Mouse (Mus musculus): ENCODE measurements around the gene A130010J15Rik. TPM values are rescaled to one million over a fixed set of nuclear protein-coding genes. Genes with fewer than 3 reads are reported as not detected.

The A130010J15Rik gene
- total RNA-seq, 1 experiment from 2014 or later, result 2.8 TPM

- DNase-seq, result no peak
Measured at GRCm38 (mm10) chr1:193156316-193157110, 11.3 kb upstream of the A130010J15Rik start.

GRCm38 (mm10) chr1:193157111-193157492 is 10.7 kb upstream of the A130010J15Rik start:
- DNase-seq, result no peak

- DNase-seq, result no peak
Measured at GRCm38 (mm10) chr1:193159163-193159562, 8.7 kb upstream of the A130010J15Rik start.

GRCm38 (mm10) chr1:193159613-193160012 is 8.2 kb upstream of the A130010J15Rik start:
- DNase-seq, result no peak

- DNase-seq, result peak; percentile 71
Measured at GRCm38 (mm10) chr1:193160317-193161032, 7.4 kb upstream of the A130010J15Rik start.

- DNase-seq, result no peak
Measured at GRCm38 (mm10) chr1:193169228-193169627, 1.4 kb downstream of the A130010J15Rik start.

- DNase-seq, result no peak
Measured at GRCm38 (mm10) chr1:193169856-193170255, 2.0 kb downstream of the A130010J15Rik start.

- DNase-seq, result peak; percentile 97
Measured at GRCm38 (mm10) chr1:193172991-193173809, 5.4 kb downstream of the A130010J15Rik start.

GRCm38 (mm10) chr1:193173810-193174129 is 5.9 kb downstream of the A130010J15Rik start:
- no peak for DNase-seq

GRCm38 (mm10) chr1:193174143-193174733 is 6.4 kb downstream of the A130010J15Rik start:
- DNase-seq, result no peak

GRCm38 (mm10) chr1:193181104-193181503 is 13.3 kb downstream of the A130010J15Rik start:
- no peak for DNase-seq

- no peak for DNase-seq
Measured at GRCm38 (mm10) chr1:193188257-193188656, 20.4 kb downstream of the A130010J15Rik start.

GRCm38 (mm10) chr1:193189151-193189621 is 21.3 kb downstream of the A130010J15Rik start:
- DNase-seq, result peak; percentile 57

- no peak for DNase-seq
Measured at GRCm38 (mm10) chr1:193189771-193190170, 21.9 kb downstream of the A130010J15Rik start.

- DNase-seq, result no peak
Measured at GRCm38 (mm10) chr1:193191675-193192283, 23.9 kb downstream of the A130010J15Rik start.

GRCm38 (mm10) chr1:193194416-193195140 is 26.7 kb downstream of the A130010J15Rik start:
- no peak for DNase-seq

- no peak for DNase-seq
Measured at GRCm38 (mm10) chr1:193195169-193195810, 27.4 kb downstream of the A130010J15Rik start.

- no peak for DNase-seq
Measured at GRCm38 (mm10) chr1:193197494-193198205, 29.8 kb downstream of the A130010J15Rik start.

- no peak for DNase-seq
Measured at GRCm38 (mm10) chr1:193198312-193198711, 30.5 kb downstream of the A130010J15Rik start.

All from adrenal gland, postnatal 14 days (tissue).